Mouse (Mus musculus) E14TG2a.4 (cell line): ENCODE results near the gene St3gal6.

Experiments used
- H3K27me3 ChIP-seq: 2 replicates; pipeline ENCODE4 v1.6.1; 2014; ENCODE audit warnings: low read length, control low read depth; ENCODE audit not compliant: insufficient read depth
- H3K36me3 ChIP-seq: 2 replicates; pipeline ENCODE4 v1.6.1; 2014; ENCODE audit warnings: low read length, control low read depth; ENCODE audit not compliant: insufficient read depth
- H3K4me1 ChIP-seq: replicated peaks from 2 replicates; pipeline ENCODE4 v1.6.1; 2014; ENCODE audit warnings: low read depth, low read length, control low read depth
- H3K4me3 ChIP-seq: replicated peaks from 2 replicates; pipeline ENCODE4 v1.5.1; 2014; ENCODE audit warnings: mild to moderate bottlenecking, low read length
- H3K9me3 ChIP-seq: 2 replicates; pipeline ENCODE4 v1.6.1; 2014; ENCODE audit warnings: low read length, control low read depth
- CTCF ChIP-seq: conservative IDR thresholded peaks from 2 replicates; pipeline ENCODE4 v1.5.1; 2014; ENCODE audit warnings: low read length
- NANOG ChIP-seq: IDR thresholded peaks from 2 replicates; pipeline ENCODE4 v1.6.1; 2014; ENCODE audit warnings: borderline replicate concordance, low read length, mixed read lengths
- POU5F1 ChIP-seq: IDR thresholded peaks from 2 replicates; pipeline ENCODE4 v1.6.1; 2014; ENCODE audit warnings: low read length, borderline replicate concordance

St3gal6 gene

GRCm38 (mm10) chr16:58523972-58524850 lies at the start of gene St3gal6:
TSS of gene St3gal6 (minus strand) at chr16:58524243.
- Histone ChIP-seq H3K9me3 (no peaks in the 10 kb centered on the region), H3K4me1 (peaks cover 13% of the 10 kb centered on the region), H3K27me3 (peaks cover 49% of the 10 kb centered on the region), H3K4me3 (peak within 1 kb of the TSS; percentile 88), H3K36me3 (no peaks in the 10 kb centered on the region)
- TF ChIP-seq POU5F1 (no peak), NANOG (no peak), CTCF (no peak)

GRCm38 (mm10) chr16:58570694-58571264 lies 46.7 kb upstream of the St3gal6 start:
- Histone ChIP-seq H3K4me1 (no peaks in the 10 kb centered on the region), H3K9me3 (no peaks in the 10 kb centered on the region), H3K27me3 (no peaks in the 10 kb centered on the region), H3K4me3 (no peak overlapping the region), H3K36me3 (no peaks in the 10 kb centered on the region)
- TF ChIP-seq CTCF (no peak), NANOG (no peak), POU5F1 (no peak)

- Histone ChIP-seq H3K4me1 (no peaks in the 10 kb centered on the region), H3K27me3 (no peaks in the 10 kb centered on the region), H3K4me3 (no peak overlapping the region), H3K9me3 (no peaks in the 10 kb centered on the region), H3K36me3 (no peaks in the 10 kb centered on the region)
- TF ChIP-seq NANOG (no peak), CTCF (no peak), POU5F1 (no peak)
Measured at GRCm38 (mm10) chr16:58561196-58561595, 37.2 kb upstream of the St3gal6 start.

- H3K36me3 ChIP-seq = no peaks in the 10 kb centered on the region
- H3K27me3 ChIP-seq = no peaks in the 10 kb centered on the region
- no peak overlapping the region for H3K4me3 ChIP-seq
- no peak for TF ChIP-seq POU5F1
- no peak for TF ChIP-seq NANOG
- no peak for TF ChIP-seq CTCF
- no peaks in the 10 kb centered on the region for H3K9me3 ChIP-seq
- no peaks in the 10 kb centered on the region for H3K4me1 ChIP-seq
Measured at GRCm38 (mm10) chr16:58556067-58556830, 32.2 kb upstream of the St3gal6 start.

- H3K4me3 ChIP-seq = no peak overlapping the region
Measured at GRCm38 (mm10) chr16:58554673-58555072, 30.6 kb upstream of the St3gal6 start.

GRCm38 (mm10) chr16:58548042-58548441 lies 24.0 kb upstream of the St3gal6 start:
- no peaks in the 10 kb centered on the region for H3K9me3 ChIP-seq
- no peaks in the 10 kb centered on the region for H3K4me1 ChIP-seq
- no peak for TF ChIP-seq POU5F1
- no peak for TF ChIP-seq NANOG
- no peak for TF ChIP-seq CTCF
- H3K36me3 ChIP-seq = no peaks in the 10 kb centered on the region
- H3K4me3 ChIP-seq = no peak overlapping the region
- H3K27me3 ChIP-seq = no peaks in the 10 kb centered on the region

More at GRCm38 (mm10) chr16:58554673-58555072, 30.6 kb upstream of the St3gal6 start:
- Histone ChIP-seq H3K27me3 (no peaks in the 10 kb centered on the region), H3K4me1 (no peaks in the 10 kb centered on the region), H3K9me3 (no peaks in the 10 kb centered on the region), H3K36me3 (no peaks in the 10 kb centered on the region)
- no peak for TF ChIP-seq NANOG
- TF ChIP-seq POU5F1 = no peak
- no peak for TF ChIP-seq CTCF

GRCm38 (mm10) chr16:58546128-58546527 lies 22.1 kb upstream of the St3gal6 start:
- no peaks in the 10 kb centered on the region for H3K27me3 ChIP-seq
- no peaks in the 10 kb centered on the region for H3K4me1 ChIP-seq
- TF ChIP-seq NANOG = no peak
- no peak for TF ChIP-seq CTCF
- no peak for TF ChIP-seq POU5F1
- H3K36me3 ChIP-seq = no peaks in the 10 kb centered on the region
- no peaks in the 10 kb centered on the region for H3K9me3 ChIP-seq
- no peak overlapping the region for H3K4me3 ChIP-seq

GRCm38 (mm10) chr16:58539490-58539889 lies 15.4 kb upstream of the St3gal6 start:
- TF ChIP-seq NANOG (no peak), CTCF (no peak), POU5F1 (no peak)
- no peaks in the 10 kb centered on the region for H3K36me3 ChIP-seq
- H3K4me3 ChIP-seq = no peak overlapping the region
- no peaks in the 10 kb centered on the region for H3K9me3 ChIP-seq
- no peaks in the 10 kb centered on the region for H3K4me1 ChIP-seq
- no peaks in the 10 kb centered on the region for H3K27me3 ChIP-seq
